In genomic region chr8:90869920-90870777, GRCm38 (mm10) we compare ENCODE assay signal across 9 mouse cellular contexts. TPM values are rescaled to one million over a fixed set of nuclear protein-coding genes. Genes with fewer than 3 reads are reported as not detected.
DNase-seq lines count a peak whose midpoint lies in the region; ATAC-seq and TF ChIP-seq lines count a peak whose summit lies in the region.
"Had no signal": no experiment of that assay in that cellular context is flagged by ENCODE, and none has a peak within 500 bp of the region (broad histone marks: within the 10 kb centered on the region; RNA-seq: fewer than 3 reads in every experiment).

No protein-coding gene starts in this region.

- H3K9me3 ChIP-seq in forebrain, embryonic 12.5 days: no peaks in the 10 kb centered on the region
- H3K9me3 ChIP-seq in hindbrain, embryonic 15.5 days: no peaks in the 10 kb centered on the region
- no peaks in the 10 kb centered on the region for H3K9me3 ChIP-seq in midbrain, postnatal 0 days (ENCODE audit: low read length)

- H3K36me3 ChIP-seq in forebrain, embryonic 12.5 days (replicated peaks): no peaks in the 10 kb centered on the region
- no peaks in the 10 kb centered on the region for H3K36me3 ChIP-seq in hindbrain, embryonic 15.5 days
- no peaks in the 10 kb centered on the region for H3K36me3 ChIP-seq in midbrain, postnatal 0 days (ENCODE audit: insufficient read depth, low read length)

- DNase-seq in 3T3-L1 (ENCODE audit: low read depth, low spot score) (peak; percentile 73), R1 (ENCODE audit: low read depth, low spot score) (peak; percentile 76)
- DNase-seq in left cerebral cortex, postnatal 14 days (ENCODE audit: low spot score in 2 of 2): peak; percentile 58 to 69
- DNase-seq in midbrain, postnatal 0 days (ENCODE audit: low spot score): peak; percentile 93
- DNase-seq in adrenal gland, adult 18-20 months (ENCODE audit: low spot score in 2 of 2): no peak
- no peak for DNase-seq in thymus, postnatal 0 days (ENCODE audit: low spot score)

- H3K4me1 ChIP-seq in forebrain, embryonic 12.5 days: peaks cover 45% of the 10 kb centered on the region
- H3K4me1 ChIP-seq in hindbrain, embryonic 15.5 days (replicated peaks): peaks cover 43% of the 10 kb centered on the region
- peaks cover 8% of the 10 kb centered on the region for H3K4me1 ChIP-seq in midbrain, postnatal 0 days (ENCODE audit: insufficient read depth, low read length)

- peak; percentile 88 for ATAC-seq in forebrain, embryonic 12.5 days (ENCODE audit: low FRiP score)
- peak; percentile 84 for ATAC-seq in hindbrain, embryonic 15.5 days (ENCODE audit: low FRiP score, low read depth)
- ATAC-seq in midbrain, postnatal 0 days (ENCODE audit: low FRiP score): peak; percentile 85

- H3K27me3 ChIP-seq in forebrain, embryonic 12.5 days: no peaks in the 10 kb centered on the region
- H3K27me3 ChIP-seq in hindbrain, embryonic 15.5 days: no peaks in the 10 kb centered on the region
- no peaks in the 10 kb centered on the region for H3K27me3 ChIP-seq in midbrain, postnatal 0 days (ENCODE audit: insufficient read depth, low read length)

- intact Hi-C loops in left cerebral cortex, postnatal 14 days (cut with DNase I): loop anchor here (2.0 kb wide), 1 partner anchor 41 kb away; the partner anchor contains the start of gene Chd9

- no peak for TF ChIP-seq CTCF in midbrain, postnatal 0 days (IDR thresholded peaks at IDR 0.05)

- WGBS in forebrain, embryonic 12.5 days: 6% methylated on average over 22 of the region's 22 CpGs
- WGBS in hindbrain, embryonic 15.5 days: 2% methylated on average over 21 of the region's 22 CpGs
- WGBS in midbrain, postnatal 0 days: 1% methylated on average over 22 of the region's 22 CpGs

- no peak overlapping the region for H3K4me3 ChIP-seq in forebrain, embryonic 12.5 days (replicated peaks)
- peak overlapping the region; percentile 18 for H3K4me3 ChIP-seq in hindbrain, embryonic 15.5 days
- H3K4me3 ChIP-seq in midbrain, postnatal 0 days (ENCODE audit: low read depth, low read length): no peak overlapping the region

- H3K4me2 ChIP-seq in forebrain, embryonic 12.5 days: peak overlapping the region; percentile 47
- H3K4me2 ChIP-seq in hindbrain, embryonic 15.5 days: peak overlapping the region; percentile 51
- peak overlapping the region; percentile 36 for H3K4me2 ChIP-seq in midbrain, postnatal 0 days (ENCODE audit: low read depth, low read length, poor library complexity, severe bottlenecking)

- H3K9ac ChIP-seq in forebrain, embryonic 12.5 days: no peak overlapping the region
- no peak overlapping the region for H3K9ac ChIP-seq in hindbrain, embryonic 15.5 days
- H3K9ac ChIP-seq in midbrain, postnatal 0 days (replicated peaks; ENCODE audit: low read length, poor library complexity, severe bottlenecking): 0 out of 2 replicates have a peak overlapping the region, but pooled peaks have one; percentile 29

- peak overlapping the region; percentile 79 for H3K27ac ChIP-seq in forebrain, embryonic 12.5 days
- peak overlapping the region; percentile 86 for H3K27ac ChIP-seq in hindbrain, embryonic 15.5 days (replicated peaks)
- peak overlapping the region; percentile 72 for H3K27ac ChIP-seq in midbrain, postnatal 0 days (ENCODE audit: low read depth, low read length)

RNA-seq across cellular contexts. Expression of gene Chd9, which starts 42.0 kb away (rescaled TPM):
- polyA plus RNA-seq in forebrain, embryonic 12.5 days (2016; fragmentation: Nextera tagmentation; extraction: Ambion mirVana): 72.0 and 73.3 TPM in 2 replicates
- 94.7 and 100 TPM in 2 replicates for polyA plus RNA-seq in hindbrain, embryonic 15.5 days (2015; fragmentation: Nextera tagmentation; extraction: Ambion mirVana)
- total RNA-seq in left cerebral cortex, postnatal 14 days (2021): 100 to 1,000 TPM; 133 to 138 TPM
- 82.7 and 97.4 TPM in 2 replicates for total RNA-seq in midbrain, postnatal 0 days (2014; rRNA removed)
- 74.0 and 78.5 TPM in 2 replicates for polyA plus RNA-seq in midbrain, postnatal 0 days (2015; fragmentation: Nextera tagmentation; extraction: Ambion mirVana)
- 10 to 100 TPM; 66.8 to 77.4 TPM for total RNA-seq in adrenal gland, adult 18-20 months (2021)
- 148 and 160 TPM in 2 replicates for polyA plus RNA-seq in thymus, postnatal 0 days (2015; fragmentation: Nextera tagmentation; extraction: Ambion mirVana)

RNA-seq across cellular contexts. Expression of gene Gm19935, which starts 53.0 kb away (rescaled TPM):
- polyA plus RNA-seq in forebrain, embryonic 12.5 days (2016; fragmentation: Nextera tagmentation; extraction: Ambion mirVana): not detected in 2 replicates
- polyA plus RNA-seq in hindbrain, embryonic 15.5 days (2015; fragmentation: Nextera tagmentation; extraction: Ambion mirVana): 3.7 and 3.8 TPM in 2 replicates
- total RNA-seq in left cerebral cortex, postnatal 14 days (2021): 1 to 10 TPM in 1 of 2 experiments, under 1 TPM in 1; 0.86 to 1.3 TPM
- 1.4 and 1.8 TPM in 2 replicates for total RNA-seq in midbrain, postnatal 0 days (2014; rRNA removed)
- polyA plus RNA-seq in midbrain, postnatal 0 days (2015; fragmentation: Nextera tagmentation; extraction: Ambion mirVana): 1.8 and 2.5 TPM in 2 replicates
- total RNA-seq in adrenal gland, adult 18-20 months (2021): not detected
- polyA plus RNA-seq in thymus, postnatal 0 days (2015; fragmentation: Nextera tagmentation; extraction: Ambion mirVana): 0.44 and 0.52 TPM in 2 replicates
- total RNA-seq: neutrophil, adult 5-6 weeks had no signal

Comparison
In these comparisons a context has a peak if more than half of its experiments do, and no peak if none do; other contexts are left out.
1. DNase-seq: peak in 3T3-L1 (single experiment), R1 (single experiment), left cerebral cortex, postnatal 14 days (2 of 2) and midbrain, postnatal 0 days (single experiment); none in adrenal gland, adult 18-20 months (0 of 2) and thymus, postnatal 0 days (single experiment).
2. Peak in every context shown above with its lines, with median percentiles within 50 percentile points of each other: ATAC-seq, H3K27ac ChIP-seq and H3K4me2 ChIP-seq.